Mouse (Mus musculus) gastrocnemius, postnatal 14 days (tissue): ENCODE results near the gene Gabarapl2. TPM values are rescaled to one million over a fixed set of nuclear protein-coding genes. Genes with fewer than 3 reads are reported as not detected.

ENCODE experiments used
- DNase-seq: peaks from one replicate; pipeline ENCODE4 v3.0.0; 2021; ENCODE audit warnings: mixed read lengths
- intact Hi-C: fragments of 180-260 bp; cut with DNase I; formaldehyde crosslinking; loops from one replicate; pipeline ENCODE4 v1.15.1; 2025; ENCODE audit warnings: low total_unique reads
- total RNA-seq, 2 experiments: library from RNA; stranded (reverse); gene quantifications; 2 replicates each; pipeline ENCODE4 v1.2.3; 2021

The Gabarapl2 gene
- total RNA-seq, 2 experiments from 2014 or later: 73.9 to 78.5 TPM

- intact Hi-C loops: no loop called here
Measured at GRCm38 (mm10) chr8:111963091-111963490, 22.6 kb downstream of the Gabarapl2 start.

DNA sequence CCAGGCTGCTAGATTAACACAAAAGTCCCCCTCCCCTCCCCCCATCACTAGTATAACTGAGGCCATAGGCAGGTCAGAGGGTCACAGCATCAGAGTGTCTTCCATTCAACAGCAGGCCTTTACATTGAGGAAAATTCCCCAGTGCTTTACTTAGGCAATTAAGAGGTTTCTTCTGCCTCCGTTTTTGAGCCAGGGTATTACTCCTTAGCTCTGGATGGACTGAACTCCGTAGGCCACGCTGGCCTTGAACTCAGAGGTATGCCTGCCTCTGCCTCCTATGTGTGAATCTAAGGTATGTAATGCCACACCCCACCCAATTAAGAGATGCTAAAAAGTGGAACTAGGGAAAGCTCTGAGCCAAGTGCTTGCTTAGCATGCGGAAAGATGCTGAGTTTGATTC, 23.0 kb downstream of the Gabarapl2 start:
- intact Hi-C loops: no loop called here
- DNase-seq: no peak

More at GRCm38 (mm10) chr8:111963091-111963490, 22.6 kb downstream of the Gabarapl2 start:
- no peak for DNase-seq

DNA sequence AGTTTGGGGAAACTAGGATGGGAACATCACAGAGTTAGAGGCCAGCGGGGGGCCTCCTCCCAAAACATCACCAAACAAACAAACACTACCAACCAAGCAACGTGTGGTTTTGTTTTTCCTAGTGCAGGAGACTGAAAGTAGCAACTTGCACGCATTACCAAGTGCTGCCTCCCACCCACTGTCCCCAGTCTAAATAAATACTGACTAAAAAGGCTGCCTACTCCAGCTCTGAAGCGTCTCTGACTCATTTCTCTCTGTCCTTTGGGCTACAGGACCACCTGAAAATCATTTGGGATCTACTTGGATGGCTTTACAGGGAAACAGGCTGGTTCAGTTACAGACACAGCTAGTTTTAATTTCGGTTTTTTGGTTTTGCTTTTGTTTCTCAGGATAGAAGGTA, 23.8 kb downstream of the Gabarapl2 start:
- intact Hi-C loops: no loop called here
- no peak for DNase-seq

DNA sequence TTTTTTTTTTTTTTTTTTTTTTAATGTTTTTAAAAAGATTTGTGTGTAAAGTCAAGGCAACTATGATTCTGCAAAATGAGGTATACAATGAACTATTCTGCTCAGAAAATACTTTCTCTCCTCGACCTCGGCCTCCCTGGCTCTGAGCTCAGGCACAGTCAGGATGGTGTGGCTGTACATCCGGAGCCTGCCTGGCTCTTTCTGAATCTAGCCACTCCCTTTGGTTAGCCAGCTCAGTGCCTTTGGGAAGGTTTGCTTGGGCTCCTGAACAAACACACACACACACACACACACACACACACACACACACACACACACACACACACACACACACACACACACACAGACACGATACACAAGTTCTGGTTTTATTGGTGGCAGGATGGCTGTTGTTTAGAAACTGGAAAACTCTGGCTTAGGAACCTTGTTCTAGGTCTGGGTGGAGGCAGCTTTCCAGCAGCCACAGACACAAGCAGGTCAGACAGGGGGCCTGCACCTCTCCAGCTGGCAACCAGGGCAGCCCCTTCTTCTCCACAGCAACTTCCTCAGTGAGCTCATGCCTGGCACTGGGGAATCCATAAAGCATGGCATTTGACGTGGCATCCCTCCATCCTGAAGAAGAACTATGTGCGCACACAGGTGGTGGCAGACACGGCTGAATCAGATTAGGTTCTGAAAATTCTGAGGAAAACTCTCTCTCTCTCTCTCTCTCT, 24.5 kb downstream of the Gabarapl2 start:
- DNase-seq: no peak
- intact Hi-C loops: no loop called here

- intact Hi-C loops: no loop called here
- no peak for DNase-seq
Measured at GRCm38 (mm10) chr8:111967246-111967870, 26.9 kb downstream of the Gabarapl2 start.

GRCm38 (mm10) chr8:111968541-111968940, 28.0 kb downstream of the Gabarapl2 start:
- DNase-seq: no peak
- intact Hi-C loops: no loop called here

DNA sequence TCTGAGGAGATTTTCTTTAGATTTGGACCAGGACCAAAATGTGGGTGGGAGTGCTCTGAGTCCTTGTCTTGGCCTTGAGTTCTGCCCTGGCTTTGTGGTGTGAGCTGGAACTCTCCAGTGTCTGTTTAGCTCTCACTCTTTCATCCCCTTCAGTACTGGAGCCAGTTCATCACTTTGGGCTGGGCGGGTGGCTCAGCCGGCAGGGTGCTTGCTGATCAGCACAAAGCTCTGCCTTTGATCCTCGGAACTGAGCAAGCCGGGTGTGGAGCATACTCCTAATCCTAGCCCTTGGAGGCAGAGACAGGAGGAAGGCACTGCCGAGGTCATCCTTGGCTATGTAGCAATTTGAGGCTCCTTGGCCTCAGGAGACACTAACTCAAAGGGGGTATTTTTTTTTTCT, 28.5 kb downstream of the Gabarapl2 start:
- no peak for DNase-seq
- intact Hi-C loops: no loop called here

DNA sequence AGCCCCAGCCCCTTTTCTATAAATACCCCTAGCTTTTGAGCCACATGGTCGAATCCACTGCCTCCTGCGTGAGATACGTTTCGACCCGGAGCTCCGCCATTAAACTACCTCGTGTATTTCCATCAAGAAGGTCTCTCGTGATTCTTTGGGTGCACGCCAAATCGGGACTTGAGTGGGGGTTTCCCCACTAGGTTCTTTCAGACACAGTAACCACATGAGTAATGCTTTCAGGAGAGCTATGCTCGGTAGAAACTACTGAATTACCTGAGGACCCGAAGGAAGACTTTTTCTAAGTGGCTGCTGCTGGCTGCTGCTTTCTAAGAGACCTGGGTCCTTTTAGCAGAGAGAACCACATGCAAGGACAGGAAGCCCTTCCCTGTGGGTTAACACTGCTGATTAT, 33.6 kb downstream of the Gabarapl2 start:
- intact Hi-C loops: no loop called here
- no peak for DNase-seq

- intact Hi-C loops: no loop called here
Measured at GRCm38 (mm10) chr8:111975706-111976105, 35.2 kb downstream of the Gabarapl2 start.

DNA sequence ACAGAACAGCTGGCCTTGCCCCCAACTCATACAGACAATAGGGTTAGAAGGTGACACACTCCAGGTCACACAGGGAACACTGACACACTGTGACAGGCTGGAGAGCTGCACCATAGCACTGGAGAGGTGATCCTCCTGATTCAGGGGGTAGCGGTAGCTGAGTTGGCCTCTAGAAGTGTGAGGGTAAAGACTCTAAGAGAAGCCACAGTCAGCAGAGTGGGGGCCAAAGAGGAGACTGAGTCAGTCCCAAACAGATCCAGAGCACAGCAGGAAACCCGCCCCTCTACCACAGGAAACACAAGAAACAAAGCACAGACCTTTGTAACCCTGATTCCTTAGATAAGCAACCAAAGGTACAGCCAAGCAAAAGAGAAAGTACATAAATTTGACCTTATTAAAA, 35.8 kb downstream of the Gabarapl2 start:
- no peak for DNase-seq
- intact Hi-C loops: no loop called here

More at GRCm38 (mm10) chr8:111975706-111976105, 35.2 kb downstream of the Gabarapl2 start:
- no peak for DNase-seq

GRCm38 (mm10) chr8:111978147-111978546, 37.6 kb downstream of the Gabarapl2 start:
- intact Hi-C loops: no loop called here
- no peak for DNase-seq

- no peak for DNase-seq
- intact Hi-C loops: loop anchor here (10.0 kb wide), 1 partner anchor 107 kb away; the partner anchor contains the start of gene Tmem170
Measured at GRCm38 (mm10) chr8:111982116-111982515, 41.6 kb downstream of the Gabarapl2 start.

DNA sequence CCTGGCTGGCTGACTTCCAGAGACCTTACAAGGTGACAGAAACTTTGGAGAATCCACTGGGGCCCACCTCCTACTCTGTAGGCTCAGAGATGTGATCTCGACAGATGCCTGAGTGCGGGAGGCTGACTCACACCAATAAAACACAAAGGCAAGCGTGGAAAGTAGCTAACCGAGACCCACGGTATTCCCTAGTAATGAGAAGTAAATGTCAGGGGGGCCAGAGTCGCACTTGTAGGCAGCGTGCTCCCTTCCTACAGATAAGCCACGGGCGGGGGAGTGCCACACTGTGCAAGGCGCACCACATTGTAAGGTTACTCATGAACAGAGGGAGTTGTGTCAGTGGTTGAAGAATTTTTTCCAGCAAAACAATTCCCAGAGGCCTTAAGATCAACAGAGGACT, 44.0 kb downstream of the Gabarapl2 start:
- DNase-seq: no peak
- intact Hi-C loops: loop anchor here (10.0 kb wide), 1 partner anchor 110 kb away; the partner anchor contains the start of gene Tmem170

GRCm38 (mm10) chr8:111989911-111990310, 49.4 kb downstream of the Gabarapl2 start:
- peak; percentile 67 for DNase-seq
- intact Hi-C loops: loop anchor here (10.0 kb wide), 1 partner anchor 115 kb away; the partner anchor contains the start of gene Tmem170

DNA sequence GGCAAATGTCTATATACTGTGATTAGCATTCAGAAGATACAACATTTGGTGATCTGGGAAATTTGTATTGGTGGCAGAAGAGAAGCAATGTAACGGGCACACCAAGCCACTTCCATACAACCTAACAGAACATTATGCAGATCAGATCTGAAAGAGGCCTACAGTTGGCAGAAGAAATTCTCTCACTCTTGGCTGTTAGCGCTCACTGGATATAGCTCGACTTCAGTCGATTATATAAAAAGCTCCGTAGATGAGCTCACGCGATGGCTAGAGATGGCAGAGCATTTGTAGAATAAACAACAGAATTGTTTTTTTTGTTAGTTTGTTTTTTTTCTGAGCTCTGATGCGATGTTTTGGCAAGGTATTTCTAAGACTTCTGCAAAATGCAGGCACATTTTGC, 50.8 kb downstream of the Gabarapl2 start:
- intact Hi-C loops: no loop called here
- no peak for DNase-seq

- DNase-seq: peak; percentile 86
- intact Hi-C loops: no loop called here
Measured at GRCm38 (mm10) chr8:111992013-111992702, 51.7 kb downstream of the Gabarapl2 start, which contains the start of gene Adat1. TSS of gene Adat1 (minus strand) at chr8:111992302.

DNA sequence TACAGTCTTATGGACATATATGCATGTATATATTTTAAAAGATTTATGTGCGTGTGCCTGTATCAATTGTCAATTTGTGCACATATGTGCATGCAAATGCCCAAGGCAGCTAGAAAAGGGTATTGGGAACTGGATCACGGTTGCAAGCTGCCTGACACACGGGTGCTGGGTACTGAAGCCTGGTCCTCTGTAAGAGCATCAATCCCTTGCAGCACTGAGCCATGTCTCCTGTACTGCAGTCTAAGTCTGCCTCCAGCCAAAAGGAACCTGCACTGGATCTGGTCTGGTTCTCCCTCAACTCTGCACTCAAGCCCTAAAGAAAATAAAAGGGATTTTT, 52.2 kb downstream of the Gabarapl2 start:
- DNase-seq: no peak
- intact Hi-C loops: no loop called here
